Comparison of ENCODE assay signal across 29 mouse cellular contexts in the genomic region with DNA sequence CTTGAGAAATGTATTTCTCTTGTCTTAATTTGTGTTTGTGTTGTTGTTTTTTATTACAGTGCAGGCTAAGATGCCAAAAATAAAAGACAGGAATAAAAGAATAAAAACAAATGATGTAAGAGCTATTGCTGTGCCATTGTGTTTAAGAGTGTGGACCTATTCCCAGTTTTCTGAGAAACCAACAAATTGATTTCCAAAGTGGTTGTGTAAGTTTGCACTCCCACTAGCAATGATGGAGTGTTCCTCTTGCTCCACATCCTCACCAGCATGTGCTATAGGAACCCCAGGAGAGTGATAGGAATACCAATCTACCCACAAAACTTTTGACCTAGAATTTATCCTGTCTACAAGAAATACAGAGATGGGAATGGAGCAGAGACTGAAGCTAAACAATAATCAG.
"Had no signal": no experiment of that assay in that cellular context is flagged by ENCODE, and none has a peak within 500 bp of the region (broad histone marks: within the 10 kb centered on the region; RNA-seq: fewer than 3 reads in every experiment).

No protein-coding gene starts in this region.

- H3K27me3 ChIP-seq: limb, embryonic 12.5 days; limb, embryonic 13.5 days; limb, embryonic 15.5 days; liver, embryonic 12.5 days; liver, embryonic 13.5 days; liver, embryonic 15.5 days; megakaryocyte, embryonic 14.5 days; midbrain, embryonic 12.5 days; midbrain, embryonic 13.5 days; midbrain, embryonic 15.5 days had no signal

- H3K36me3 ChIP-seq: limb, embryonic 10.5 days; limb, embryonic 12.5 days; limb, embryonic 13.5 days; limb, embryonic 15.5 days; liver, embryonic 12.5 days; liver, embryonic 13.5 days; liver, embryonic 15.5 days; lung, embryonic 15.5 days; midbrain, embryonic 10.5 days; midbrain, embryonic 12.5 days; midbrain, embryonic 13.5 days; midbrain, embryonic 15.5 days had no signal

- H3K4me2 ChIP-seq: limb, embryonic 12.5 days; limb, embryonic 13.5 days; limb, embryonic 15.5 days; liver, embryonic 11.5 days; liver, embryonic 12.5 days; liver, embryonic 13.5 days; liver, embryonic 15.5 days; lung, embryonic 14.5 days; lung, embryonic 15.5 days; midbrain, embryonic 11.5 days; midbrain, embryonic 12.5 days; midbrain, embryonic 13.5 days; midbrain, embryonic 15.5 days had no signal

- DNase-seq: left cerebral cortex, postnatal 4 days; liver; liver, embryonic 13.5 days; liver, postnatal 0 days; lung, adult 18-20 months; lung, adult 2 months; lung, embryonic 14.5 days; lung, postnatal 10 days; lung, postnatal 14 days; lung, postnatal 36 days; lung, postnatal 4 days; midbrain, embryonic 14.5 days had no signal

- ATAC-seq: liver, embryonic 12.5 days; liver, postnatal 0 days; lung, postnatal 0 days; midbrain, embryonic 13.5 days; midbrain, embryonic 15.5 days; midbrain, embryonic 16.5 days had no signal

- H3K4me3 ChIP-seq: left cerebral cortex, adult 2 months; limb, embryonic 10.5 days; limb, embryonic 12.5 days; limb, embryonic 13.5 days; limb, embryonic 15.5 days; liver, embryonic 12.5 days; liver, embryonic 13.5 days; liver, embryonic 15.5 days; lung, embryonic 15.5 days; megakaryocyte, embryonic 14.5 days; midbrain, embryonic 10.5 days; midbrain, embryonic 12.5 days; midbrain, embryonic 13.5 days; midbrain, embryonic 15.5 days had no signal
